Mouse (Mus musculus) liver, postnatal 0 days (tissue): ENCODE measurements around the gene Cacna2d4. TPM values are rescaled to one million over a fixed set of nuclear protein-coding genes. Genes with fewer than 3 reads are reported as not detected.

Source experiments
- ATAC-seq: fragments of 200-750 bp; cut with Nextera tagmentation; 2 replicates; pipeline ENCODE4 v1.8.0; 2017; ENCODE audit warnings: mild to moderate bottlenecking, moderate library complexity
- DNase-seq: peaks from one replicate; pipeline ENCODE4 v3.0.0-alpha.2; 2016
- H3K27ac ChIP-seq: fragments of 300-500 bp; sonication (generic); 2 replicates; pipeline ENCODE4 v1.5.1; 2014; ENCODE audit warnings: antibody characterized with exemption, moderate library complexity, mild to moderate bottlenecking, low read depth
- H3K27me3 ChIP-seq: fragments of 300-500 bp; sonication (generic); 2 replicates; pipeline ENCODE4 v1.6.1; 2014; ENCODE audit warnings: low read length, control low read depth, mixed read lengths; ENCODE audit not compliant: insufficient read depth
- H3K36me3 ChIP-seq: fragments of 300-500 bp; sonication (generic); replicated peaks from 2 replicates; pipeline ENCODE4 v1.6.1; 2014; ENCODE audit warnings: mild to moderate bottlenecking, control low read depth, low read length, moderate library complexity, mixed read lengths; ENCODE audit not compliant: insufficient read depth
- H3K4me1 ChIP-seq: fragments of 300-500 bp; sonication (generic); 2 replicates; pipeline ENCODE4 v1.6.1; 2014; ENCODE audit warnings: antibody characterized with exemption, mild to moderate bottlenecking, control low read depth; ENCODE audit not compliant: insufficient read depth
- H3K4me2 ChIP-seq: fragments of 300-500 bp; sonication (generic); 2 replicates; pipeline ENCODE4 v1.6.1; 2014; ENCODE audit warnings: low read depth, mild to moderate bottlenecking, low read length, moderate library complexity, mixed read lengths
- H3K4me3 ChIP-seq: fragments of 300-500 bp; sonication (generic); 2 replicates; pipeline ENCODE4 v1.5.1; 2014; ENCODE audit warnings: low read depth, low read length
- H3K9ac ChIP-seq: fragments of 300-500 bp; sonication (generic); replicated peaks from 2 replicates; pipeline ENCODE4 v1.6.1; 2014; ENCODE audit warnings: mild to moderate bottlenecking, moderate library complexity
- H3K9me3 ChIP-seq: fragments of 300-500 bp; sonication (generic); 2 replicates; pipeline ENCODE4 v1.6.1; 2016; ENCODE audit warnings: mild to moderate bottlenecking, control low read depth, low read length, mixed read lengths
- CTCF ChIP-seq: sonication (generic); IDR thresholded peaks from 2 replicates; pipeline ENCODE4 v1.5.1; 2016; ENCODE audit warnings: antibody characterized with exemption, low read depth
- EP300 ChIP-seq: IDR thresholded peaks from 2 replicates; pipeline ENCODE4 v1.6.1; 2016; ENCODE audit warnings: antibody characterized with exemption, low read depth, mild to moderate bottlenecking
- WGBS: fragments of 180-500 bp; shearing (Covaris S2); extraction: QIAGEN DNeasy Blood & Tissue Kit; methylation state at CpG from one replicate; pipeline ENCODE4 v1.1.7; 2014; ENCODE audit not compliant: insufficient replicate concordance; 5-methylcytosine and 5-hydroxymethylcytosine counted together
- polyA plus RNA-seq: library from polyadenylated mRNA; unstranded; fragments of >200 nt; fragmentation: Nextera tagmentation; extraction: Ambion mirVana; gene quantifications from 2 replicates; pipeline ENCODE4 v1.2.1, GENCODE M21; 2015

The Cacna2d4 gene
- polyA plus RNA-seq, 1 experiment from 2014 or later: 0.08 TPM

- H3K9ac ChIP-seq: no peak overlapping the region
- no peaks in the 10 kb centered on the region for H3K9me3 ChIP-seq
- no peaks in the 10 kb centered on the region for H3K36me3 ChIP-seq
- H3K4me2 ChIP-seq: no peak overlapping the region
- 0 out of 2 replicates have a peak, but pooled peaks cover 6% of the 10 kb centered on the region for H3K27me3 ChIP-seq
- no peak overlapping the region for H3K27ac ChIP-seq
- no peak for TF ChIP-seq EP300
- TF ChIP-seq CTCF: no peak
- no peaks in the 10 kb centered on the region for H3K4me1 ChIP-seq
- 63% methylated on average over 3 of the region's 3 CpGs for WGBS
- H3K4me3 ChIP-seq: no peak overlapping the region
- ATAC-seq (no peak), DNase-seq (no peak)
Observed at GRCm38 (mm10) chr6:119337287-119337686, 101.0 kb downstream of the Cacna2d4 start.

GRCm38 (mm10) chr6:119338121-119338912, 102.0 kb downstream of the Cacna2d4 start:
- ATAC-seq: no peak
- DNase-seq: no peak
- H3K27me3 ChIP-seq: no peaks in the 10 kb centered on the region
- no peak overlapping the region for H3K9ac ChIP-seq
- H3K9me3 ChIP-seq: no peaks in the 10 kb centered on the region
- 41% methylated on average over 11 of the region's 11 CpGs for WGBS
- H3K4me3 ChIP-seq: no peak overlapping the region
- no peak for TF ChIP-seq EP300
- TF ChIP-seq CTCF: no peak
- H3K4me2 ChIP-seq: no peak overlapping the region
- H3K36me3 ChIP-seq: no peaks in the 10 kb centered on the region
- no peak overlapping the region for H3K27ac ChIP-seq
- no peaks in the 10 kb centered on the region for H3K4me1 ChIP-seq

- ATAC-seq: peak; percentile 66
Observed at GRCm38 (mm10) chr6:119341409-119341808, 105.1 kb downstream of the Cacna2d4 start.

DNA sequence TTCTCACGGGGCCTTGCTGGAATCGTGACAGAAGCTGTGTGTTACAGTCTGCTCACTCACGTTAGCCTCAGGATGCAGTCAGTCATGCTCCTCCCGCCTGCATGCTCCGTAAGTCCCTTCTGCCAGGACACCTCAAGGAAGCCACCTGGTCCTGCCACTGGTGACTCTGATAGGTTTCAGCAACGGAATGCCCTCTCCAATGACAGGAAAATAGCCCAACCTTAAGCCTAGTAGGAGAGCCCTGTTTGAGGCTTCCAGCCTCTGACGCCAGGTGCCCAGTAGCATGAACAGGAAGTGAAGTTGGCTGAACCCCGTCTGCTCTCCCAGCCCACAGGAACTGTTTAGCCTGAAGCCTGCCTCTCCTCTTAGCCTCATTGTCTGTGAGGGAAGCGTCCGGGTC, 109.9 kb downstream of the Cacna2d4 start:
- H3K4me3 ChIP-seq: no peak overlapping the region
- no peak overlapping the region for H3K9ac ChIP-seq
- no peaks in the 10 kb centered on the region for H3K27me3 ChIP-seq
- no peak overlapping the region for H3K27ac ChIP-seq
- no peak overlapping the region for H3K4me2 ChIP-seq
- DNase-seq (no peak), ATAC-seq (no peak)
- TF ChIP-seq EP300: no peak
- no peak for TF ChIP-seq CTCF
- H3K4me1 ChIP-seq: no peaks in the 10 kb centered on the region
- 39% methylated on average over 10 of the region's 10 CpGs for WGBS
- H3K9me3 ChIP-seq: no peaks in the 10 kb centered on the region
- H3K36me3 ChIP-seq: no peaks in the 10 kb centered on the region

More at GRCm38 (mm10) chr6:119341409-119341808, 105.1 kb downstream of the Cacna2d4 start:
- no peaks in the 10 kb centered on the region for H3K27me3 ChIP-seq
- H3K27ac ChIP-seq: no peak overlapping the region
- no peak overlapping the region for H3K9ac ChIP-seq
- no peaks in the 10 kb centered on the region for H3K36me3 ChIP-seq
- no peak overlapping the region for H3K4me2 ChIP-seq
- no peaks in the 10 kb centered on the region for H3K9me3 ChIP-seq
- H3K4me3 ChIP-seq: no peak overlapping the region
- H3K4me1 ChIP-seq: no peaks in the 10 kb centered on the region
- DNase-seq: no peak
- TF ChIP-seq CTCF: no peak
- no peak for TF ChIP-seq EP300

DNA sequence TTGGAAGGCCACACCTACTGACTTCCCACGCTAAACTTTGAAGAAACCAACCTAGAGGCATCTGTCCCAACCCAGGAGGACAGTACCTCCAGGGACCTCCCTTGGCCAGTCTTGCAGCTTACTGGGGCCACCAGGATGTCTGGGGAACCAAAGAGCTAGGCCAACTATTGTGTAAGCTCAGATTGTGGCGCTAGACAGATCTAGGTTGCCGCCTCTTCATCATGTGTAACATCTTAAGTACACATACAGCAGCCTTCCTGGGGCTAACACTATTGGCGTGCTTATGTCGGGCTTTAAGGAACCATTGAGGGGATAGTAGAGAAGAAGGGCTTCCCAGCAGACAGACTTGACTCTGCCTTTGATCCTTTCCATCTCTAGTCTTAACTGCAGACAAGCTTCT, 111.5 kb downstream of the Cacna2d4 start:
- Histone ChIP-seq H3K27me3 (no peaks in the 10 kb centered on the region), H3K4me2 (no peak overlapping the region), H3K9me3 (no peaks in the 10 kb centered on the region), H3K9ac (no peak overlapping the region), H3K4me1 (no peaks in the 10 kb centered on the region), H3K36me3 (no peaks in the 10 kb centered on the region), H3K27ac (no peak overlapping the region), H3K4me3 (no peak overlapping the region)
- ATAC-seq (no peak), DNase-seq (no peak)
- TF ChIP-seq EP300 (no peak), CTCF (no peak)
- 56% methylated on average over 5 of the region's 5 CpGs for WGBS

DNA sequence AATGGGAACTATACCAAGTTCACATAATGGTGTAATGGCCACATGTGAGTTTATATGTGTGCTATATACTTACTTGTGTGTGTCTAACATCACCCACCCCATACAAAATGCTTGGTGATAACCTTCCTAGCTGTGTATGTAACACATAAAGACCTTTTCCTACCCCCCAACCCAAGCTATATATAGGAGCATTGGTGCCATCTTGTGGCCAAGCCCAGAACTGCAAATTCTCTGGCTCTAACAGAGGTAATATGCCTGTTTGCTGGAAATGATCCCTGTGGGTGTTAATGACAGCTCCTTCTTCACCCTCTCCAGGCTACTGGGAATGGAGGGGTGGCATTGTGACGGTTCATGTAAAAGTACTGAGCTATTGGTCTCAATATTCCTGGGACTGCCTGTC, 111.9 kb downstream of the Cacna2d4 start:
- no peaks in the 10 kb centered on the region for H3K27me3 ChIP-seq
- H3K9ac ChIP-seq: no peak overlapping the region
- no peaks in the 10 kb centered on the region for H3K4me1 ChIP-seq
- H3K36me3 ChIP-seq: peaks cover under 1% of the 10 kb centered on the region
- no peak overlapping the region for H3K4me2 ChIP-seq
- no peaks in the 10 kb centered on the region for H3K9me3 ChIP-seq
- TF ChIP-seq CTCF (peak; percentile 87), EP300 (no peak)
- no peak for ATAC-seq
- H3K4me3 ChIP-seq: no peak overlapping the region
- no peak overlapping the region for H3K27ac ChIP-seq
- peak; percentile 81 for DNase-seq
- WGBS: 0% methylated on average over 1 of the region's 1 CpGs
